Mouse (Mus musculus) ES-E14 (cell line): Measurements from ENCODE around the gene C2cd4b.

Experiments used
- HCFC1 ChIP-seq: IDR thresholded peaks from 2 replicates; pipeline ENCODE4 v1.6.1; 2012; ENCODE audit warnings: low read length, inconsistent platforms, borderline replicate concordance; ENCODE audit not compliant: insufficient read depth
- MAFK ChIP-seq: IDR thresholded peaks from 2 replicates; pipeline ENCODE4 v1.6.1; 2014; ENCODE audit warnings: mild to moderate bottlenecking, low read depth, low read length, inconsistent platforms; ENCODE audit not compliant: insufficient read depth
- ZNF384 ChIP-seq: IDR thresholded peaks from 2 replicates; pipeline ENCODE4 v1.6.1; 2012; ENCODE audit warnings: low read depth, low read length, inconsistent platforms

DNA sequence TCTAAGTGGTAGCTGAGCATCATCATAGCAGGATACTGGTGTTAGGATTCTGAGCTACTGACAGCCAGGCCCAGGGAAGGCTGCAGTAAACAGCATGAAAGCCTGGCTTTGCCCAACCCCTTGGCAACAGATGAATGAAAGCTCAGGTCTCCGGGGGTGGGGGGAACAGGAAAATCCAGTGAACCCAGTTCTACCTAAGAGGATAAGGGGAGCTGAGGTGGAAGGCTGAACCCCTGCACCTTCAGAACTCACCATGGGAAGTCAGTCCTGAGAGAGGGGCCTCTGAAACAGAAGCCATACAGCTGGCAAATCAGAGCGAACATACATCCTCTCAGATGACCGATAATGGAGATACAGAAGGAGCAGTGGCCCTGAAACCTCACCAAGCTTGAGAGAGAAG, 34.0 kb upstream of the C2cd4b start:
- TF ChIP-seq HCFC1: no peak
- no peak for TF ChIP-seq ZNF384
- no peak for TF ChIP-seq MAFK
